Mouse (Mus musculus) liver, embryonic 14.5 days (tissue): ENCODE measurements around the gene Leng8.

Source experiments
- CTCF ChIP-seq: IDR thresholded peaks from 2 replicates; pipeline ENCODE4 v1.5.1; 2016; ENCODE audit warnings: antibody characterized with exemption, low read depth, control low read depth
- EP300 ChIP-seq: IDR thresholded peaks from 2 replicates; pipeline ENCODE4 v1.6.1; 2016; ENCODE audit warnings: antibody characterized with exemption, low read depth

DNA sequence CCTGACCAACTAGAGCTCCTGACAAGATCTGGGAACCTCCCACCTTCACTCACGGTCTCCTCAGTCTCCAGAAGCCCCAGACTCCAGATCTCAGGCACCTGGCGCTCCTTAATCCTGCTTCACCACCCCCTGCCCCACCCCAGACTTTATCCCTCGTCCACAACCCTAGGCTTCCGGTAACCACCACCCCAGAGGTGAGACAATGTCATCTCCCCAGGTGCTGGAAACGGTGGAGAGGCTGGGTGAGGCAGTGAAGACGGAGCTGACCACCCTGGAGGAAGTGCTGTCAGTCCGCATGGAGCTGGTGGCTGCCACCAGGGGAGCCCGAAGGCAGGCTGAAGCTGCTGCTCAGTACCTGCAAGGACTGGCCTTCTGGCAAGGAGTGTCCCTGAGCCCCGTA is 11.5 kb upstream of the Leng8 start:
- TF ChIP-seq EP300 = no peak
- peak; percentile 19; the same call in 1 of the 2 replicates for TF ChIP-seq CTCF
